8 mouse cellular contexts compared by ENCODE assay signal in the genomic region with DNA sequence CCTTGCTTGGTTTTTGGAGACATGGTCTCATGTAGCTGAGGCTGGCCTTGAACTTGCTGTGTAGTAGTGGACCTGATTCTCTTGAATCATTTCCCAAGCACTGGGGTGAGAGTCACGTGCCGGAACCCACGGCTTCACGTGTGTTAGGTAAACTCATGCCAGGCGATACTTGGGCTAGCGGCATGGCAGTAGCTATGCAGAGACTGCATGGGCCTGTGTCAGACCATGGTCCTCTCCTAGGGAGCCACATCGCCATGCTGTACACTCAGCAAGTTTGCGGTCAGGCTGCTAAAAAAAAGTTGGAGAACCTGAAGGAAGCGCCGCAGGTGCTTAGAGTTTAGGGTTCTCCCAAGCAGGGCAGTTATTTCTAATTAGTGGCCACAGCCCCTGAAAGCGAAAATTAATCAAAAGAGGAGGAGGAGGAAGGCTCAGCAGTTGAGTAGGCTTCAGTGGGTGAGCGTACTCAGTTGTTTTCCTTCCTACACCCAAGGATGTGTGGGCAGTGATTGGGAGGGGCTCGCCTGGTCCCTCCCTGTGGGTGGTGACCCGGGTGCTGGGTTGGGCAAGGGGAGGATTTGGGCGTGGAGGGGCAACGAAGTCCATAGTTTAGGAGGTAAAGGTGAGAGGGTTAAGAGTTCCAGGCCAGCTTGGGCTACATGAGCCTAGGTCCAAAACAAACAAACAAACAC. TPM values are rescaled to one million over a fixed set of nuclear protein-coding genes. Genes with fewer than 3 reads are reported as not detected.
DNase-seq lines count a peak whose midpoint lies in the region; ATAC-seq lines count a peak whose summit lies in the region.

No protein-coding gene starts in this region.

- no peaks in the 10 kb centered on the region; the same call in 1 of the 2 replicates for H3K9me3 ChIP-seq in forebrain, embryonic 14.5 days (replicated peaks; ENCODE audit: control insufficient read depth, low read length)
- H3K9me3 ChIP-seq in hindbrain, embryonic 12.5 days (replicated peaks): 0 out of 2 replicates have a peak, but pooled peaks cover 8% of the 10 kb centered on the region
- no peaks in the 10 kb centered on the region for H3K9me3 ChIP-seq in limb, embryonic 15.5 days
- H3K9me3 ChIP-seq in midbrain, embryonic 15.5 days: no peaks in the 10 kb centered on the region

- peaks cover 14% of the 10 kb centered on the region for H3K36me3 ChIP-seq in forebrain, embryonic 14.5 days (ENCODE audit: control insufficient read depth, insufficient read depth, low read length)
- H3K36me3 ChIP-seq in hindbrain, embryonic 12.5 days: peaks cover 3% of the 10 kb centered on the region; the same call in 1 of the 2 replicates
- no peaks in the 10 kb centered on the region for H3K36me3 ChIP-seq in limb, embryonic 15.5 days
- H3K36me3 ChIP-seq in midbrain, embryonic 15.5 days (replicated peaks): no peaks in the 10 kb centered on the region

- H3K4me1 ChIP-seq in forebrain, embryonic 14.5 days (ENCODE audit: control insufficient read depth, insufficient read depth, low read length): peaks cover 27% of the 10 kb centered on the region
- peaks cover 32% of the 10 kb centered on the region for H3K4me1 ChIP-seq in hindbrain, embryonic 12.5 days
- peaks cover 39% of the 10 kb centered on the region for H3K4me1 ChIP-seq in limb, embryonic 15.5 days
- peaks cover 37% of the 10 kb centered on the region for H3K4me1 ChIP-seq in midbrain, embryonic 15.5 days

- 58% methylated on average over 16 of the region's 16 CpGs for WGBS in forebrain, embryonic 14.5 days
- WGBS in hindbrain, embryonic 12.5 days: 60% methylated on average over 16 of the region's 16 CpGs
- WGBS in limb, embryonic 15.5 days: 53% methylated on average over 16 of the region's 16 CpGs
- WGBS in midbrain, embryonic 15.5 days: 61% methylated on average over 16 of the region's 16 CpGs

- peak; percentile 57 for DNase-seq in adipocyte (ENCODE audit: low spot score)
- DNase-seq in forebrain, embryonic 14.5 days (ENCODE audit: low spot score): no peak
- DNase-seq in thymus, adult 18-20 months: peak; percentile 30 to 45
- no peak for DNase-seq in left cerebral cortex, adult 8-10 months (ENCODE audit: low spot score in 2 of 2)

- H3K4me3 ChIP-seq in forebrain, embryonic 14.5 days (ENCODE audit: low read depth, low read length): peak overlapping the region; percentile 98
- H3K4me3 ChIP-seq in hindbrain, embryonic 12.5 days: peak overlapping the region; percentile 75
- peak overlapping the region; percentile 90 for H3K4me3 ChIP-seq in limb, embryonic 15.5 days
- peak overlapping the region; percentile 89 for H3K4me3 ChIP-seq in midbrain, embryonic 15.5 days

- no peaks in the 10 kb centered on the region for H3K27me3 ChIP-seq in forebrain, embryonic 14.5 days (replicated peaks; ENCODE audit: control insufficient read depth, insufficient read depth, low read length)
- no peaks in the 10 kb centered on the region for H3K27me3 ChIP-seq in hindbrain, embryonic 12.5 days
- no peaks in the 10 kb centered on the region for H3K27me3 ChIP-seq in limb, embryonic 15.5 days
- H3K27me3 ChIP-seq in midbrain, embryonic 15.5 days (replicated peaks): no peaks in the 10 kb centered on the region

- H3K4me2 ChIP-seq in forebrain, embryonic 14.5 days (ENCODE audit: low read length): peak overlapping the region; percentile 74
- H3K4me2 ChIP-seq in hindbrain, embryonic 12.5 days (replicated peaks): peak overlapping the region; percentile 82
- H3K4me2 ChIP-seq in limb, embryonic 15.5 days: peak overlapping the region; percentile 77
- peak overlapping the region; percentile 80 for H3K4me2 ChIP-seq in midbrain, embryonic 15.5 days

- no peak overlapping the region for H3K27ac ChIP-seq in forebrain, embryonic 14.5 days (ENCODE audit: low read depth, low read length)
- no peak overlapping the region for H3K27ac ChIP-seq in hindbrain, embryonic 12.5 days
- peak overlapping the region; percentile 93 for H3K27ac ChIP-seq in limb, embryonic 15.5 days
- no peak overlapping the region for H3K27ac ChIP-seq in midbrain, embryonic 15.5 days

- H3K9ac ChIP-seq in forebrain, embryonic 14.5 days (ENCODE audit: low read length): 0 out of 2 replicates have a peak overlapping the region, but pooled peaks have one; percentile 86
- 0 out of 2 replicates have a peak overlapping the region, but pooled peaks have one; percentile 13 for H3K9ac ChIP-seq in hindbrain, embryonic 12.5 days
- H3K9ac ChIP-seq in limb, embryonic 15.5 days: no peak overlapping the region
- H3K9ac ChIP-seq in midbrain, embryonic 15.5 days: peak overlapping the region; percentile 91; the same call in 1 of the 2 replicates

- ATAC-seq in CD4-positive, CD25-positive, alpha-beta regulatory T cell, adult 4 months: peak; percentile 42
- ATAC-seq in forebrain, embryonic 14.5 days: peak; percentile 8; the same call in 1 of the 2 replicates
- ATAC-seq in hindbrain, embryonic 12.5 days (ENCODE audit: low FRiP score): no peak
- ATAC-seq in limb, embryonic 15.5 days (ENCODE audit: insufficient number of reproducible peaks, low FRiP score, low TSS enrichment, low read depth): no peak
- peak; percentile 5; the same call in 1 of the 2 replicates for ATAC-seq in midbrain, embryonic 15.5 days (replicated peaks)

RNA-seq across cellular contexts. Expression of a gene that starts 10.0 kb away (rescaled TPM):
- 1 to 10 TPM; 2.6 to 5.2 TPM for polyA plus RNA-seq in CD4-positive, CD25-positive, alpha-beta regulatory T cell, adult 4 months (2017; shearing (Covaris generic))
- polyA plus RNA-seq in forebrain, embryonic 14.5 days (2014; fragmentation: Nextera tagmentation; extraction: Ambion mirVana): 82.8 and 105 TPM in 2 replicates
- 126 and 150 TPM in 2 replicates for polyA plus RNA-seq in hindbrain, embryonic 12.5 days (2016; fragmentation: Nextera tagmentation; extraction: Ambion mirVana)
- 81.5 and 97.3 TPM in 2 replicates for polyA plus RNA-seq in limb, embryonic 15.5 days (2015; fragmentation: Nextera tagmentation; extraction: Ambion mirVana)
- polyA plus RNA-seq in midbrain, embryonic 15.5 days (2015; fragmentation: Nextera tagmentation; extraction: Ambion mirVana): 108 and 113 TPM in 2 replicates
- total RNA-seq in left cerebral cortex, adult 8-10 months (2022): 10 to 100 TPM; 63.5 to 74.4 (median 72.5) TPM

RNA-seq across cellular contexts. Expression of a gene that starts 30.9 kb away (rescaled TPM):
- polyA plus RNA-seq in CD4-positive, CD25-positive, alpha-beta regulatory T cell, adult 4 months (2017; shearing (Covaris generic)): 100 to 1,000 TPM in 1 of 2 experiments, 10 to 100 TPM in 1; 78.5 to 109 TPM
- 21.7 and 26.5 TPM in 2 replicates for polyA plus RNA-seq in forebrain, embryonic 14.5 days (2014; fragmentation: Nextera tagmentation; extraction: Ambion mirVana)
- 35.9 and 36.6 TPM in 2 replicates for polyA plus RNA-seq in hindbrain, embryonic 12.5 days (2016; fragmentation: Nextera tagmentation; extraction: Ambion mirVana)
- polyA plus RNA-seq in limb, embryonic 15.5 days (2015; fragmentation: Nextera tagmentation; extraction: Ambion mirVana): 21.7 and 23.3 TPM in 2 replicates
- 53.6 and 56.0 TPM in 2 replicates for polyA plus RNA-seq in midbrain, embryonic 15.5 days (2015; fragmentation: Nextera tagmentation; extraction: Ambion mirVana)
- total RNA-seq in left cerebral cortex, adult 8-10 months (2022): 10 to 100 TPM; 88.3 to 96.5 (median 92.1) TPM

Comparison
In these comparisons a context has a peak if more than half of its experiments do, and no peak if none do; other contexts are left out.
1. ATAC-seq: peak in CD4-positive, CD25-positive, alpha-beta regulatory T cell, adult 4 months (single experiment), forebrain, embryonic 14.5 days (single experiment) and midbrain, embryonic 15.5 days (single experiment); none in hindbrain, embryonic 12.5 days (single experiment) and limb, embryonic 15.5 days (single experiment).
2. DNase-seq: peak in adipocyte (single experiment) and thymus, adult 18-20 months (2 of 2); none in forebrain, embryonic 14.5 days (single experiment) and left cerebral cortex, adult 8-10 months (0 of 2).
3. RNA of a gene that starts 10.0 kb away (polyA plus RNA-seq): 126 to 150 TPM in hindbrain, embryonic 12.5 days, 108 to 113 TPM in midbrain, embryonic 15.5 days, 82.8 to 105 TPM in forebrain, embryonic 14.5 days and 81.5 to 97.3 TPM in limb, embryonic 15.5 days; 2.6 to 5.2 TPM in CD4-positive, CD25-positive, alpha-beta regulatory T cell, adult 4 months; every median in the first group is over 10 times any median in the second.
4. Peak in every context shown above with its lines, with median percentiles within 50 percentile points of each other: H3K4me2 ChIP-seq and H3K4me3 ChIP-seq.